Mouse (Mus musculus): ENCODE measurements around the gene Sod1. TPM values are rescaled to one million over a fixed set of nuclear protein-coding genes. Genes with fewer than 3 reads are reported as not detected.
"Not testable (repeated sequence)": the region's sequence is repeated elsewhere in the genome, so short reads cannot be mapped to it uniquely, and the experiment has no call there.

The Sod1 gene
- polyA plus RNA-seq, 1 experiment from 2014 or later, result 1,073 TPM

GRCm38 (mm10) chr16:90234617-90235016 lies 14.1 kb downstream of the Sod1 start:
- Histone ChIP-seq H3K9me3 (ENCODE audit: control insufficient read depth, low read length) (no peaks in the 10 kb centered on the region), H3K27me3 (ENCODE audit: control insufficient read depth, insufficient read depth, low read length) (no peaks in the 10 kb centered on the region), H3K27ac (ENCODE audit: low read depth, low read length) (no peak overlapping the region), H3K4me3 (ENCODE audit: low read depth, low read length) (no peak overlapping the region), H3K4me2 (ENCODE audit: low read depth) (no peak overlapping the region), H3K36me3 (ENCODE audit: control insufficient read depth, insufficient read depth, low read length) (peaks cover 4% of the 10 kb centered on the region), H3K9ac (ENCODE audit: low read length) (no peak overlapping the region), H3K4me1 (ENCODE audit: control insufficient read depth, insufficient read depth, low read length) (no peaks in the 10 kb centered on the region)
- 83% methylated on average over 6 of the region's 6 CpGs for WGBS
- ATAC-seq (ENCODE audit: insufficient read depth, low FRiP score, low TSS enrichment), result no peak
- DNase-seq (ENCODE audit: low spot score), result no peak

GRCm38 (mm10) chr16:90235188-90235587 lies 14.6 kb downstream of the Sod1 start:
- 91% methylated on average over 3 of the region's 3 CpGs for WGBS
- H3K9me3 ChIP-seq (ENCODE audit: control insufficient read depth, low read length), result no peaks in the 10 kb centered on the region
- H3K27me3 ChIP-seq (ENCODE audit: control insufficient read depth, insufficient read depth, low read length), result no peaks in the 10 kb centered on the region
- ATAC-seq (ENCODE audit: insufficient read depth, low FRiP score, low TSS enrichment), result no peak
- H3K4me2 ChIP-seq (ENCODE audit: low read depth), result no peak overlapping the region
- H3K4me3 ChIP-seq (ENCODE audit: low read depth, low read length), result no peak overlapping the region
- no peak overlapping the region for H3K27ac ChIP-seq (ENCODE audit: low read depth, low read length)
- H3K36me3 ChIP-seq (ENCODE audit: control insufficient read depth, insufficient read depth, low read length), result peaks cover 2% of the 10 kb centered on the region
- H3K9ac ChIP-seq (ENCODE audit: low read length), result no peak overlapping the region
- no peak for DNase-seq (ENCODE audit: low spot score)
- no peaks in the 10 kb centered on the region for H3K4me1 ChIP-seq (ENCODE audit: control insufficient read depth, insufficient read depth, low read length)

GRCm38 (mm10) chr16:90239128-90239746 lies 18.7 kb downstream of the Sod1 start:
- Histone ChIP-seq H3K27me3 (ENCODE audit: control insufficient read depth, insufficient read depth, low read length) (no peaks in the 10 kb centered on the region), H3K36me3 (ENCODE audit: control insufficient read depth, insufficient read depth, low read length) (peaks cover 5% of the 10 kb centered on the region), H3K9ac (ENCODE audit: low read length) (no peak overlapping the region), H3K9me3 (ENCODE audit: control insufficient read depth, low read length) (no peaks in the 10 kb centered on the region), H3K27ac (ENCODE audit: low read depth, low read length) (no peak overlapping the region), H3K4me1 (ENCODE audit: control insufficient read depth, insufficient read depth, low read length) (no peaks in the 10 kb centered on the region), H3K4me3 (ENCODE audit: low read depth, low read length) (no peak overlapping the region), H3K4me2 (ENCODE audit: low read depth) (no peak overlapping the region)
- WGBS, result 89% methylated on average over 6 of the region's 6 CpGs
- DNase-seq (ENCODE audit: low spot score), result no peak
- no peak for ATAC-seq (ENCODE audit: insufficient read depth, low FRiP score, low TSS enrichment)

- whole genome bisulfite sequencing, result 91% methylated on average over 4 of the region's 4 CpGs
- Histone ChIP-seq H3K36me3 (ENCODE audit: control insufficient read depth, insufficient read depth, low read length) (peaks cover 10% of the 10 kb centered on the region; the same call in 1 of the 2 replicates), H3K4me3 (ENCODE audit: low read depth, low read length) (no peak overlapping the region), H3K27ac (ENCODE audit: low read depth, low read length) (no peak overlapping the region), H3K9me3 (ENCODE audit: control insufficient read depth, low read length) (no peaks in the 10 kb centered on the region), H3K9ac (ENCODE audit: low read length) (no peak overlapping the region), H3K4me1 (ENCODE audit: control insufficient read depth, insufficient read depth, low read length) (no peaks in the 10 kb centered on the region), H3K4me2 (ENCODE audit: low read depth) (no peak overlapping the region), H3K27me3 (ENCODE audit: control insufficient read depth, insufficient read depth, low read length) (no peaks in the 10 kb centered on the region)
- ATAC-seq (ENCODE audit: insufficient read depth, low FRiP score, low TSS enrichment) (no peak), DNase-seq (ENCODE audit: low spot score) (no peak)
Observed at GRCm38 (mm10) chr16:90241875-90242274, 21.3 kb downstream of the Sod1 start.

GRCm38 (mm10) chr16:90242426-90243304 lies 22.1 kb downstream of the Sod1 start:
- Histone ChIP-seq H3K4me3 (ENCODE audit: low read depth, low read length) (no peak overlapping the region), H3K36me3 (ENCODE audit: control insufficient read depth, insufficient read depth, low read length) (peaks cover 10% of the 10 kb centered on the region; the same call in 1 of the 2 replicates), H3K9ac (ENCODE audit: low read length) (no peak overlapping the region), H3K27ac (ENCODE audit: low read depth, low read length) (no peak overlapping the region), H3K9me3 (ENCODE audit: control insufficient read depth, low read length) (no peaks in the 10 kb centered on the region), H3K4me1 (ENCODE audit: control insufficient read depth, insufficient read depth, low read length) (no peaks in the 10 kb centered on the region), H3K27me3 (ENCODE audit: control insufficient read depth, insufficient read depth, low read length) (no peaks in the 10 kb centered on the region), H3K4me2 (ENCODE audit: low read depth) (no peak overlapping the region)
- no peak for DNase-seq (ENCODE audit: low spot score)
- ATAC-seq (ENCODE audit: insufficient read depth, low FRiP score, low TSS enrichment), result peak; percentile 35; the same call in 1 of the 2 replicates
- 76% methylated on average over 17 of the region's 17 CpGs for WGBS

GRCm38 (mm10) chr16:90250099-90250498 lies 29.5 kb downstream of the Sod1 start:
- H3K4me2 ChIP-seq (ENCODE audit: low read depth), result no peak overlapping the region
- H3K27ac ChIP-seq (ENCODE audit: low read depth, low read length), result no peak overlapping the region
- H3K4me1 ChIP-seq (ENCODE audit: control insufficient read depth, insufficient read depth, low read length), result no peaks in the 10 kb centered on the region
- H3K9me3 ChIP-seq (ENCODE audit: control insufficient read depth, low read length), result no peaks in the 10 kb centered on the region
- H3K9ac ChIP-seq (ENCODE audit: low read length), result no peak overlapping the region
- peaks cover 13% of the 10 kb centered on the region; the same call in 1 of the 2 replicates for H3K36me3 ChIP-seq (ENCODE audit: control insufficient read depth, insufficient read depth, low read length)
- 89% methylated on average over 7 of the region's 7 CpGs for WGBS
- DNase-seq (ENCODE audit: low spot score) (no peak), ATAC-seq (ENCODE audit: insufficient read depth, low FRiP score, low TSS enrichment) (no peak)
- no peaks in the 10 kb centered on the region for H3K27me3 ChIP-seq (ENCODE audit: control insufficient read depth, insufficient read depth, low read length)
- H3K4me3 ChIP-seq (ENCODE audit: low read depth, low read length), result no peak overlapping the region

- H3K9ac ChIP-seq (ENCODE audit: low read length), result not testable (repeated sequence)
Observed at GRCm38 (mm10) chr16:90251256-90251655, 30.7 kb downstream of the Sod1 start.

GRCm38 (mm10) chr16:90252521-90252920 lies 32.0 kb downstream of the Sod1 start:
- Histone ChIP-seq H3K4me2 (ENCODE audit: low read depth) (no peak overlapping the region), H3K36me3 (ENCODE audit: control insufficient read depth, insufficient read depth, low read length) (peaks cover 11% of the 10 kb centered on the region; the same call in 1 of the 2 replicates), H3K4me1 (ENCODE audit: control insufficient read depth, insufficient read depth, low read length) (no peaks in the 10 kb centered on the region), H3K9me3 (ENCODE audit: control insufficient read depth, low read length) (no peaks in the 10 kb centered on the region), H3K9ac (ENCODE audit: low read length) (no peak overlapping the region), H3K27me3 (ENCODE audit: control insufficient read depth, insufficient read depth, low read length) (no peaks in the 10 kb centered on the region), H3K4me3 (ENCODE audit: low read depth, low read length) (no peak overlapping the region), H3K27ac (ENCODE audit: low read depth, low read length) (no peak overlapping the region)
- ATAC-seq (ENCODE audit: insufficient read depth, low FRiP score, low TSS enrichment), result no peak
- no peak for DNase-seq (ENCODE audit: low spot score)
- WGBS, result 87% methylated on average over 2 of the region's 2 CpGs

More at GRCm38 (mm10) chr16:90251256-90251655, 30.7 kb downstream of the Sod1 start:
- H3K36me3 ChIP-seq (ENCODE audit: control insufficient read depth, insufficient read depth, low read length); DNase-seq (ENCODE audit: low spot score); H3K9me3 ChIP-seq (ENCODE audit: control insufficient read depth, low read length); H3K27me3 ChIP-seq (ENCODE audit: control insufficient read depth, insufficient read depth, low read length); ATAC-seq (ENCODE audit: insufficient read depth, low FRiP score, low TSS enrichment); H3K4me2 ChIP-seq (ENCODE audit: low read depth); H3K4me1 ChIP-seq (ENCODE audit: control insufficient read depth, insufficient read depth, low read length); H3K27ac ChIP-seq (ENCODE audit: low read depth, low read length); H3K4me3 ChIP-seq (ENCODE audit: low read depth, low read length): not testable (repeated sequence)
- 88% methylated on average over 3 of the region's 3 CpGs for whole genome bisulfite sequencing
